Mouse (Mus musculus) limb, embryonic 10.5 days (tissue): ENCODE data around the gene Hps4. TPM values are rescaled to one million over a fixed set of nuclear protein-coding genes. Genes with fewer than 3 reads are reported as not detected.

Experiments
- DNase-seq: peaks from one replicate; pipeline ENCODE4 v3.0.0-alpha.2; 2017; ENCODE audit warnings: low spot score
- H3K27ac ChIP-seq: fragments of 300-500 bp; sonication (generic); 2 replicates; pipeline ENCODE4 v1.5.1; 2016; ENCODE audit warnings: mild to moderate bottlenecking
- H3K27me3 ChIP-seq: fragments of 300-500 bp; sonication (generic); 2 replicates; pipeline ENCODE4 v1.6.1; 2016; ENCODE audit warnings: low read depth, mild to moderate bottlenecking; ENCODE audit not compliant: poor library complexity, severe bottlenecking
- H3K36me3 ChIP-seq: fragments of 300-500 bp; sonication (generic); 2 replicates; pipeline ENCODE4 v1.6.1; 2016; ENCODE audit warnings: mild to moderate bottlenecking, moderate library complexity
- H3K4me1 ChIP-seq: fragments of 300-500 bp; sonication (generic); 2 replicates; pipeline ENCODE4 v1.6.1; 2016
- H3K4me3 ChIP-seq: fragments of 300-500 bp; sonication (generic); 2 replicates; pipeline ENCODE4 v1.5.1; 2016; ENCODE audit warnings: mild to moderate bottlenecking, moderate library complexity
- H3K9me3 ChIP-seq: fragments of 300-500 bp; sonication (generic); replicated peaks from 2 replicates; pipeline ENCODE4 v1.6.1; 2016; ENCODE audit warnings: mild to moderate bottlenecking
- WGBS: fragments of 180-500 bp; shearing (Covaris S2); methylation state at CpG from one replicate; pipeline ENCODE4 v1.1.7; 2016; 5-methylcytosine and 5-hydroxymethylcytosine counted together
- polyA plus RNA-seq: library from polyadenylated mRNA; unstranded; fragments of >200 nt; fragmentation: Nextera tagmentation; extraction: Ambion mirVana; gene quantifications from 2 replicates; pipeline ENCODE4 v1.2.1, GENCODE M21; 2016

Hps4 gene
- polyA plus RNA-seq, 1 experiment from 2014 or later: 39.1 TPM

DNA sequence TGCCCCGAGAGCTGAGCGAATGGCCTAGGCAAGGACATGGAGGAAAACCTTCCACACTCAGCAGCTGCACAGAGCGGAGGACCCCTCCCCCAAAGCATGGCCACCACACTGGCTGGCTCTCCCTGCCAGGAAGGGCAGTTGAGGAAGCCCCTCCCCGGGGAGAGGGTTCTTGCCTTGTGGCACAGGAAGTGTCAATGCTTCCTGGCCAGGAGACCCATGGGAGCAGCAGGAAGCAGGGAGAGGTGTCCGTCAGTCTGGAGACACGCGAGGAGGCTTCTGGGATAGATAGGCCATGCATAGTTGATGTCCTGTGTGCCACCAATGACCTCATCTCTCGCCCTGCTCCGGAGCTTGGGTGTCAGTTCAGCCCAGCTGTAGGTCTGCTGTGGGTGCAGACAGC lies 13.4 kb downstream of the Hps4 start:
- 92% methylated on average over 9 of the region's 9 CpGs for WGBS
- H3K36me3 ChIP-seq: peaks cover 90% of the 10 kb centered on the region
- no peaks in the 10 kb centered on the region for H3K9me3 ChIP-seq
- no peaks in the 10 kb centered on the region for H3K4me1 ChIP-seq
- no peak overlapping the region for H3K27ac ChIP-seq
- H3K27me3 ChIP-seq: no peaks in the 10 kb centered on the region
- no peak overlapping the region for H3K4me3 ChIP-seq
- DNase-seq: no peak

DNA sequence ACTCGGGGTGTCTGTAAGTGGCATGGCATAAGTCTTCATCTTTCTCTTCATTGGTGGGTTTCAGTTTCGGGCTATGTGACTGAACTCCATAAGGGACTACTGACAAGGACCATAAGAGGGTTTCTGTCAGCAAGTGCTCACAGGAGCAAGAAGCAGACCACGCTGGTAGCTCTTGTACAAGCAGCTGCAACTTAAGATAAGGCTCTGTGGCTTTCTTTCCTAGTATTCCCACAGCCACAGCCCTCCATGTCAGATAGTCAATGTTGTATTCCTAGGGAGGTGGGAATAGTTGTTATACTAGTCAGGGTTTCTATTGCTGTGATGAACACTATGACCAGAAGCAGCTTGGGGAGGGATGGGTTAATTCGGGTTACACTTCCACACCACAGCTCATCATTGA lies 16.6 kb downstream of the Hps4 start:
- Histone ChIP-seq H3K9me3 (no peaks in the 10 kb centered on the region), H3K4me3 (no peak overlapping the region), H3K27ac (0 out of 2 replicates have a peak overlapping the region, but pooled peaks have one; percentile 2), H3K4me1 (peaks cover 12% of the 10 kb centered on the region), H3K27me3 (no peaks in the 10 kb centered on the region), H3K36me3 (peaks cover 88% of the 10 kb centered on the region)
- DNase-seq: no peak
- WGBS: 89% methylated on average over 4 of the region's 4 CpGs

DNA sequence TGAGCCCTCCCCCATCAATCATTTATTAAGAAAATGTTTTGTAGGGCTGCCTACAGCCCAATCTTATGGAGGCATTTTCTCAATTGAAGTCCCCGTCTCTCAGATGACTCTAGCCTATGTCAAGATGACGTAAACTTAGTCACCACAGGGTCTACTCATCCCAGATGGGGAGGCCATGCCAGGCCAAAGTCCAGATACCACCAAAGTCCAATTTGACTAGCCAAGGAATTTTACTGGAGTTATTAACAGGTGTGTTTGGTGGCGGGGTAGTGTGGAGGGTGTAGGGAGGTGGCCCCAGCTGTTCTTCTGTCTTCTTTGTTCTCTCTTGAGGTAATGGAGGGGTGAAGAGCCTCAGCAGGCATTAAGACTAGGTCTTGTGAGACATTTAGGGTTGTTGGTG lies 17.2 kb downstream of the Hps4 start:
- H3K9me3 ChIP-seq: no peaks in the 10 kb centered on the region

DNA sequence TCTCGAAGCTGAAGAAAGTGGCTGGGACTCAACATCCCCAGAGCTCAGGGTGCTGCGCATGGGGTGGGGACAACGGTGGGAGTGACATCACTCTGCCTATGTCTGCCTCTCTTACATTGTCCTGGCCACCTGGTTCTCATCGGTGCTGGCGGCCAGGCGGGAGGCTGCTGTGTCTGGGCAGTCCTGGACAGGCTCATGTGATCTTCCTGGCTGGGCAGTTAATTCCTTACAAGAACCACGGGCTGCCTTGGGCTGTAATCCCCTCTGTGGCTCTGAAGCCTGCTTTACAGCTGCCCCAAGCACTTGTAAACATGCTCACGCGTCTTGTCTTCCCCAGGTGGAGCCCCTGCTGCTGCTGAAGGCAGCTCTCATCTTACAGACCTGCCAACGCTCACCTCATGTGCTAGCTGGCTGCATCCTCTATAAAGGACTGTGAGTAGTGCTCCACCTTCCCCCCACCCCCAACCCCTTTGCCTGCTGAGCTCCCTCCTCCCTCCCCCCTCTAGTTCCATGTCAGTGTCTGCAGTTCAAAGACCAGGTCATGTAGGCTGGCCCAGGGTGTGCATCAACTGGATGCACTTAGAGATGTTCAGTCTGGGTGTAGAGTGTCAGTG lies 21.4 kb downstream of the Hps4 start:
- Histone ChIP-seq H3K27me3 (no peaks in the 10 kb centered on the region), H3K9me3 (no peaks in the 10 kb centered on the region), H3K36me3 (peaks cover 84% of the 10 kb centered on the region), H3K4me3 (no peak overlapping the region), H3K27ac (peak overlapping the region; percentile 20), H3K4me1 (peaks cover 15% of the 10 kb centered on the region)
- no peak for DNase-seq
- WGBS: 52% methylated on average over 10 of the region's 10 CpGs

More for the DNA sequence above, 17.2 kb downstream of the Hps4 start:
- peaks cover 88% of the 10 kb centered on the region for H3K36me3 ChIP-seq
- DNase-seq: no peak
- no peaks in the 10 kb centered on the region for H3K27me3 ChIP-seq
- no peak overlapping the region for H3K4me3 ChIP-seq
- H3K27ac ChIP-seq: no peak overlapping the region
- WGBS: 89% methylated on average over 3 of the region's 3 CpGs
- peaks cover 15% of the 10 kb centered on the region for H3K4me1 ChIP-seq

- H3K36me3 ChIP-seq: peaks cover 94% of the 10 kb centered on the region
- no peaks in the 10 kb centered on the region for H3K9me3 ChIP-seq
- no peak for DNase-seq
- no peak overlapping the region for H3K27ac ChIP-seq
- H3K4me3 ChIP-seq: no peak overlapping the region
- peaks cover 15% of the 10 kb centered on the region for H3K4me1 ChIP-seq
- 98% methylated on average over 6 of the region's 6 CpGs for WGBS
- H3K27me3 ChIP-seq: no peaks in the 10 kb centered on the region
Observed at GRCm38 (mm10) chr5:112366879-112367278, 24.0 kb downstream of the Hps4 start.

DNA sequence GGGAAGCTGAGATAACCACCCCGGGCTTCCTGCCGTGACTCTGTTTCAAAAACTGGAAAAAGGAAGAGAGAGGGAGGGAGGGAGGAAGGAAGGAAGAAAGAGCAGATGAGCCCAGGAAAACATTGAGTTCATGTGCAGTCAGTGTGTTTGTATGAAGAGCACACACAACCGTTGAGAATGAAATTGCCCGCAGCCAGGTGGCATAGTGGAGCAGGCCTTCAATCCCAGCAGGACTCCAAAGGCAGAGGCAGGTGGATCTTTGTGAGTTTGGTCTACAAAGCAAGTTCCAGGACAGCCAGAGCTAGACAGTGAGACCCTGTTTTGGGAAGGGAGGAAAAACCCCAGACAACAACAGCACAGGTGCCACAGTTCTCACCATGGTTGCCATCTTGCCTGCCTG lies 24.5 kb downstream of the Hps4 start:
- Histone ChIP-seq H3K36me3 (peaks cover 94% of the 10 kb centered on the region), H3K27me3 (no peaks in the 10 kb centered on the region), H3K4me1 (peaks cover 15% of the 10 kb centered on the region), H3K9me3 (no peaks in the 10 kb centered on the region), H3K27ac (no peak overlapping the region), H3K4me3 (no peak overlapping the region)
- WGBS: 94% methylated on average over 4 of the region's 4 CpGs
- DNase-seq: no peak

DNA sequence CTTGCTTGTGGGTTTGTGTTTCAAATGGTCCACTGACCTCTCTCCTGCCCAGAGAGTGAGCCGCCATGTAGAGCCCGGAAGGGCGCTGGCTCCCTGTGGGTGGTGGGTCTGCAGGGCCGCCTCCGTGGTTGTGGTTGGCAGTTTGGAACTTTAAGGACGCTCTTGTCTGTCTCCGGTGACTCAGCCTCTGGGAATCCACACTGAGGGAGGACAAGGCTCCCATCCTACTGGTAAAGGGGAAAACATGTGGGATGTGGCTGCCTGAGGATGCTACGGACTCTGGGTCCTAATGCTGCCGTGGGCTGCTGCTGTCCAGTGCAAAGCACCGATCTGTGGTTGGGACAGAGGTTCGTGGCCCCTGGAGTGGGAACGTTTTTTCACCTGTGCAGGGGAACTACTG lies 25.0 kb downstream of the Hps4 start:
- H3K4me3 ChIP-seq: no peak overlapping the region
- H3K9me3 ChIP-seq: no peaks in the 10 kb centered on the region
- no peaks in the 10 kb centered on the region for H3K27me3 ChIP-seq
- peaks cover 94% of the 10 kb centered on the region for H3K36me3 ChIP-seq
- H3K27ac ChIP-seq: no peak overlapping the region
- no peak for DNase-seq
- WGBS: 89% methylated on average over 12 of the region's 12 CpGs
- peaks cover 15% of the 10 kb centered on the region for H3K4me1 ChIP-seq

GRCm38 (mm10) chr5:112368666-112369065 lies 25.8 kb downstream of the Hps4 start:
- no peaks in the 10 kb centered on the region for H3K27me3 ChIP-seq
- H3K4me3 ChIP-seq: no peak overlapping the region
- no peak overlapping the region for H3K27ac ChIP-seq
- H3K4me1 ChIP-seq: peaks cover 12% of the 10 kb centered on the region
- whole genome bisulfite sequencing: 93% methylated on average over 10 of the region's 10 CpGs
- DNase-seq: no peak
- peaks cover 94% of the 10 kb centered on the region for H3K36me3 ChIP-seq
- H3K9me3 ChIP-seq: no peaks in the 10 kb centered on the region

DNA sequence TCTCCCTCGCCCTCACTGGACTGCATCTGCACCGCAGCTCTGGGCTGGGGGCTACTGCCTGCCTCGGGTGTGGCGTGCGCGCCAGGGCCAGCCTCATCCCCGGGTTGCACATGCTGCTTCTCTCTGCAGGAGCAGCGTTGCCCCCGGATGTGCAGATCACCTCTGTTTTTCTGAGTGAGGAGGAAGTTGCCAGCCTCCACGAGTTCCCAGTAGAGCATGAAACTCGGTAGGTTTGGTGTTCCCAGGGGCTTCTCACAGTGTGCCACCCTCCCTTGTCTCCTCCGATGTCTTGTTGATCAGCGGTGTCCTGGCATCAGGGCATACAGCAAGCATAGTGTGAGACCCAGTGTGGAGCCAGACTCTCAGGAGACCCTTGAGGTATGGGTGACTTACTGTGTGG lies 26.4 kb downstream of the Hps4 start:
- no peak for DNase-seq
- no peak overlapping the region for H3K4me3 ChIP-seq
- H3K36me3 ChIP-seq: peaks cover 94% of the 10 kb centered on the region
- H3K4me1 ChIP-seq: peaks cover 6% of the 10 kb centered on the region
- no peak overlapping the region for H3K27ac ChIP-seq
- no peaks in the 10 kb centered on the region for H3K9me3 ChIP-seq
- 96% methylated on average over 13 of the region's 13 CpGs for WGBS
- no peaks in the 10 kb centered on the region for H3K27me3 ChIP-seq

- H3K4me1 ChIP-seq: 0 out of 2 replicates have a peak, but pooled peaks cover 2% of the 10 kb centered on the region
- H3K27ac ChIP-seq: no peak overlapping the region
- no peaks in the 10 kb centered on the region for H3K9me3 ChIP-seq
- H3K4me3 ChIP-seq: no peak overlapping the region
- no peak for DNase-seq
- 92% methylated on average over 12 of the region's 12 CpGs for WGBS
- H3K36me3 ChIP-seq: peaks cover 94% of the 10 kb centered on the region
- no peaks in the 10 kb centered on the region for H3K27me3 ChIP-seq
Observed at GRCm38 (mm10) chr5:112370236-112370813, 27.4 kb downstream of the Hps4 start.

DNA sequence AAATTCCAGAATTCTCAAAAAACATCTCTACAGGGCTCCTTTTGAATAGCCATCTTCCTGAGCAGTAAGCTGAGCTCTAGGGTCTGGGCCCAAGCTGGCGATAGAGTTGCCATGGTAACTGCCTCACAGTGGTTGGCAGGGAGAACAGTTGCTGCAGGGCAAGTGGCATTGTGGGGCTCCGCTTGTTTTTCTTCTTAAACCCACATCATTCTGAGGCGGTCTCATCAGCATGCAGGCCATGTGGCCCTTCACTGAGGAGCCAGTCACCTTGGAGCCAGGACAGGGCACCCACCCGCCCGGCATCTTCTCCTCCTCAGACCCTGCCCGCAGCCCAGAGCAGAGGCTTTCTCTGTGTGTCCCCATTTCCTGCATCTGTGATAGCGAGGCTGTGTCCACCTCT lies 29.1 kb downstream of the Hps4 start:
- WGBS: 83% methylated on average over 7 of the region's 7 CpGs

DNA sequence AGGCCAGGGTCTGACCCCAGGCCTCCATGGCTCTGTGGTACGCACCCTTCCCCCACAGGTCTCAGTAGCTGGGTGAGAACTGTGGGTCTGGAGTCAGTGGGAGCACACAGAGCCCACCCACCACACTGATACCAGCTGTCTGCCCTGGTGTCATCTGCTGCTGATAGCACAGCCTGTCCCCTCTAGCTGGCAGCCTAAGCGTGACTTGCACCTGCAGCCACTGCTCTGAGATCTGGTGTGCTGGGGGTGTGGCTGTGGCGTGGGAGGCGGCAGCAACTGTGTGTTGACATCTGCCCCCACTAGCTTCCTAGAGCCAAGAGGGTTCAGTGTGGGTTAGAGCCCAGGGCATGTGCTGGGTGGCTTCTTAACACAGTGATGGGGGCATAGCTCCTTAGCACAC lies 33.2 kb downstream of the Hps4 start:
- no peak for DNase-seq
- Histone ChIP-seq H3K27me3 (no peaks in the 10 kb centered on the region), H3K27ac (no peak overlapping the region), H3K4me3 (no peak overlapping the region), H3K9me3 (no peaks in the 10 kb centered on the region), H3K36me3 (peaks cover 84% of the 10 kb centered on the region), H3K4me1 (0 out of 2 replicates have a peak, but pooled peaks cover 4% of the 10 kb centered on the region)
- WGBS: 90% methylated on average over 4 of the region's 4 CpGs

More for the DNA sequence above, 29.1 kb downstream of the Hps4 start:
- Histone ChIP-seq H3K9me3 (no peaks in the 10 kb centered on the region), H3K36me3 (peaks cover 92% of the 10 kb centered on the region), H3K27me3 (no peaks in the 10 kb centered on the region), H3K4me1 (0 out of 2 replicates have a peak, but pooled peaks cover 4% of the 10 kb centered on the region), H3K27ac (no peak overlapping the region), H3K4me3 (no peak overlapping the region)
- DNase-seq: no peak

GRCm38 (mm10) chr5:112377380-112377779 lies 34.5 kb downstream of the Hps4 start:
- no peak overlapping the region for H3K4me3 ChIP-seq
- no peak for DNase-seq
- no peaks in the 10 kb centered on the region for H3K27me3 ChIP-seq
- H3K36me3 ChIP-seq: peaks cover 71% of the 10 kb centered on the region
- 93% methylated on average over 1 of the region's 1 CpGs for WGBS
- H3K4me1 ChIP-seq: 0 out of 2 replicates have a peak, but pooled peaks cover 4% of the 10 kb centered on the region
- H3K27ac ChIP-seq: no peak overlapping the region
- H3K9me3 ChIP-seq: no peaks in the 10 kb centered on the region
